Mouse (Mus musculus) heart, adult 2 months (tissue): ENCODE results near the gene E2f1.

Experiments
- CTCF ChIP-seq: fragments of 200-600 bp; IDR thresholded peaks from 2 replicates; pipeline ENCODE4 v1.8.1; 2022; ENCODE audit warnings: antibody characterized with exemption, mild to moderate bottlenecking, moderate library complexity
- EP300 ChIP-seq: fragments of 200-500 bp; IDR thresholded peaks from 2 replicates; pipeline ENCODE4 v1.6.1; 2011; ENCODE audit warnings: low read depth, low read length, control low read depth; ENCODE audit not compliant: insufficient read depth
- POLR2A ChIP-seq: fragments of 200-500 bp; IDR thresholded peaks from 2 replicates; pipeline ENCODE4 v1.6.1; 2011; ENCODE audit warnings: mild to moderate bottlenecking, low read depth, low read length, control low read depth; ENCODE audit not compliant: insufficient read depth

DNA sequence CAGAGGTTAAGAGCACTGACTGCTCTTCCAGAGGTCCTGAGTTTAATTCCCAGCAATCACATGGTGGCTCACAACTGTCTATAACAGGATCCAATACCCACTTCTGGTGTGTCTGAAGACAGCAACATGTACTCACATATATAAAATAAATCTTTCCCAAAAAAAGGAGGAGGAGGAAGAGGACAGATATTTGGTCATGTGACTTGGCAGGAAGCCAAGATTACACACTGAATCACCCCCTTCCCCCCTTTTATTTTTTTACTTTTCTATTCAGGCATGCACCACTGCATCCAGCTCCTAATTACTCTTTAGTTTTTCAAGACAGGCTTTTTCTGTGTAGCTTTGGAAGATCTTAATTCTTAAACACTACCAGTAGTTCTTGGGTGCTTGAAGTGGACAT lies 48.2 kb downstream of the E2f1 start:
- TF ChIP-seq CTCF (no peak), EP300 (no peak), POLR2A (no peak)
